Mouse (Mus musculus): ENCODE results near the gene Chrnb1. TPM values are rescaled to one million over a fixed set of nuclear protein-coding genes. Genes with fewer than 3 reads are reported as not detected.

The Chrnb1 gene
- polyA plus RNA-seq, 1 experiment from 2014 or later = not detected

- H3K79me2 ChIP-seq (ENCODE audit: inconsistent target) = peaks cover 82% of the 10 kb centered on the region
- WGBS (ENCODE audit: missing documents) = 27% methylated on average over 3 of the region's 3 CpGs
- no peak overlapping the region for H3K4me3 ChIP-seq (ENCODE audit: inconsistent target)
- no peaks in the 10 kb centered on the region for H3K36me3 ChIP-seq (ENCODE audit: inconsistent target)
- 0 out of 2 replicates have a peak overlapping the region, but pooled peaks have one; percentile 17 for H3K27ac ChIP-seq
These were observed 41.0 kb downstream of the Chrnb1 start for GRCm38 (mm10) chr11:69754701-69755100.

- H3K36me3 ChIP-seq (ENCODE audit: inconsistent target) = no peaks in the 10 kb centered on the region
- 67% methylated on average over 1 of the region's 5 CpGs for WGBS (ENCODE audit: missing documents)
- no peak overlapping the region for H3K4me3 ChIP-seq (ENCODE audit: inconsistent target)
- H3K79me2 ChIP-seq (ENCODE audit: inconsistent target) = peaks cover 86% of the 10 kb centered on the region
- peak overlapping the region; percentile 17; the same call in 1 of the 2 replicates for H3K27ac ChIP-seq
These were observed 41.5 kb downstream of the Chrnb1 start for GRCm38 (mm10) chr11:69754233-69754632.

- peaks cover 5% of the 10 kb centered on the region; the same call in 1 of the 2 replicates for H3K36me3 ChIP-seq (ENCODE audit: inconsistent target)
- peak overlapping the region; percentile 73 for H3K27ac ChIP-seq
- H3K4me3 ChIP-seq (ENCODE audit: inconsistent target) = no peak overlapping the region
- peaks cover 99% of the 10 kb centered on the region for H3K79me2 ChIP-seq (ENCODE audit: inconsistent target)
These were observed 43.1 kb downstream of the Chrnb1 start for GRCm38 (mm10) chr11:69752686-69753085.

- Histone ChIP-seq H3K27ac (peak overlapping the region; percentile 73), H3K36me3 (ENCODE audit: inconsistent target) (peaks cover 13% of the 10 kb centered on the region), H3K4me3 (ENCODE audit: inconsistent target) (no peak overlapping the region), H3K79me2 (ENCODE audit: inconsistent target) (peaks cover 89% of the 10 kb centered on the region)
- WGBS (ENCODE audit: missing documents) = 66% methylated on average over 3 of the region's 3 CpGs
These were observed 44.1 kb downstream of the Chrnb1 start for GRCm38 (mm10) chr11:69751635-69752034.

Other genes with a start within 250 kb of the Chrnb1 start
- gene Dnah2, start 246.8 kb downstream of the Chrnb1 start, polyA plus RNA-seq (2018) = 0.32 to 3.0 TPM (median 1.5 TPM) in 3 replicates
- 0.06 TPM in 1 of 3 replicates, not detected in the others for gene Efnb3, start 235.7 kb downstream of the Chrnb1 start, polyA plus RNA-seq (2018)
- 4.4 to 5.0 TPM (median 5.0 TPM) in 3 replicates for gene Wrap53, start 215.7 kb downstream of the Chrnb1 start, polyA plus RNA-seq (2018)
- gene Trp53, start 215.6 kb downstream of the Chrnb1 start, polyA plus RNA-seq (2018) = 32.6 to 59.9 TPM (median 52.5 TPM) in 3 replicates
- not detected in 3 replicates for gene Atp1b2, start 190.0 kb downstream of the Chrnb1 start, polyA plus RNA-seq (2018)
- not detected in 3 replicates for gene Shbg, start 178.0 kb downstream of the Chrnb1 start, polyA plus RNA-seq (2018)
- gene Sat2, start 173.9 kb downstream of the Chrnb1 start, polyA plus RNA-seq (2018) = 1.6 to 2.2 TPM (median 1.6 TPM) in 3 replicates
- gene Fxr2, start 163.0 kb downstream of the Chrnb1 start, polyA plus RNA-seq (2018) = 36.0 to 36.7 TPM (median 36.3 TPM) in 3 replicates
- 0.46 TPM in 1 of 3 replicates, not detected in the others for gene Sox15, start 140.6 kb downstream of the Chrnb1 start, polyA plus RNA-seq (2018)
- 81.7 to 90.9 TPM (median 89.2 TPM) in 3 replicates for gene Mpdu1, start 133.3 kb downstream of the Chrnb1 start, polyA plus RNA-seq (2018)
- gene Cd68, start 129.8 kb downstream of the Chrnb1 start, polyA plus RNA-seq (2018) = 3,562 to 8,261 TPM (median 3,776 TPM) in 3 replicates
- 683 to 1,306 TPM (median 693 TPM) in 3 replicates for gene Eif4a1, start 123.5 kb downstream of the Chrnb1 start, polyA plus RNA-seq (2018)
- gene Senp3, start 113.9 kb downstream of the Chrnb1 start, polyA plus RNA-seq (2018) = 57.8 to 99.6 TPM (median 77.5 TPM) in 3 replicates
- 16.4 to 43.4 TPM (median 40.3 TPM) in 3 replicates for gene Tnfsf13, start 110.2 kb downstream of the Chrnb1 start, polyA plus RNA-seq (2018)
- gene Tnfsf12, start 100.1 kb downstream of the Chrnb1 start, polyA plus RNA-seq (2018) = 89.2 to 140 TPM (median 130 TPM) in 3 replicates
- gene Tnfsfm13, start 99.8 kb downstream of the Chrnb1 start, polyA plus RNA-seq (2018) = 25.2 to 36.9 TPM (median 25.5 TPM) in 3 replicates
- gene Polr2a, start 37.3 kb downstream of the Chrnb1 start, polyA plus RNA-seq (2018) = 63.4 to 133 TPM (median 79.6 TPM) in 3 replicates
- gene Slc35g3, start 34.0 kb downstream of the Chrnb1 start, polyA plus RNA-seq (2018) = not detected in 3 replicates
- 11.6 to 17.8 TPM (median 12.0 TPM) in 3 replicates for gene Zbtb4, start 30.0 kb downstream of the Chrnb1 start, polyA plus RNA-seq (2018)
- 0.69 to 2.7 TPM (median 2.3 TPM) in 3 replicates for gene Fgf11, start 5.9 kb upstream of the Chrnb1 start, polyA plus RNA-seq (2018)
- gene Tmem102, start 9.7 kb upstream of the Chrnb1 start, polyA plus RNA-seq (2018) = not detected in 3 replicates
- gene Gm39566, start 19.4 kb upstream of the Chrnb1 start, polyA plus RNA-seq (2018) = not detected in 3 replicates
- not detected in 3 replicates for gene Spem2, start 22.5 kb upstream of the Chrnb1 start, polyA plus RNA-seq (2018)
- gene Spem1, start 26.2 kb upstream of the Chrnb1 start, polyA plus RNA-seq (2018) = not detected in 3 replicates
- 0.80 to 2.1 TPM (median 1.0 TPM) in 3 replicates for gene Nlgn2, start 41.8 kb upstream of the Chrnb1 start, polyA plus RNA-seq (2018)
- gene Tmem256, start 42.6 kb upstream of the Chrnb1 start, polyA plus RNA-seq (2018) = 71.2 to 302 TPM (median 269 TPM) in 3 replicates
- 23.8 to 38.1 TPM (median 36.6 TPM) in 3 replicates for gene Plscr3, start 50.4 kb upstream of the Chrnb1 start, polyA plus RNA-seq (2018)
- not detected in 3 replicates for gene Tnk1, start 62.8 kb upstream of the Chrnb1 start, polyA plus RNA-seq (2018)
- not detected in 3 replicates for gene Tmem95, start 82.1 kb upstream of the Chrnb1 start, polyA plus RNA-seq (2018)
- 4.3 to 5.6 TPM (median 5.5 TPM) in 3 replicates for gene Kctd11, start 85.5 kb upstream of the Chrnb1 start, polyA plus RNA-seq (2018)
- gene Acap1, start 99.6 kb upstream of the Chrnb1 start, polyA plus RNA-seq (2018) = 0.54 to 0.68 TPM (median 0.62 TPM) in 3 replicates
- not detected in 3 replicates for gene 2810408A11Rik, start 105.0 kb upstream of the Chrnb1 start, polyA plus RNA-seq (2018)
- 14.9 to 19.2 TPM (median 15.6 TPM) in 3 replicates for gene Neurl4, start 105.1 kb upstream of the Chrnb1 start, polyA plus RNA-seq (2018)
- gene Gps2, start 117.9 kb upstream of the Chrnb1 start, polyA plus RNA-seq (2018) = 48.3 to 74.1 TPM (median 49.3 TPM) in 3 replicates
- gene Eif5a, start 126.0 kb upstream of the Chrnb1 start, polyA plus RNA-seq (2018) = 339 to 874 TPM (median 348 TPM) in 3 replicates
- not detected in 3 replicates for gene Ybx2, start 139.9 kb upstream of the Chrnb1 start, polyA plus RNA-seq (2018)
- 0.13 to 0.50 TPM in 2 of 3 replicates, not detected in the other for gene Slc2a4, start 152.2 kb upstream of the Chrnb1 start, polyA plus RNA-seq (2018)
- gene Cldn7, start 168.8 kb upstream of the Chrnb1 start, polyA plus RNA-seq (2018) = not detected in 3 replicates
- gene Ctdnep1, start 185.2 kb upstream of the Chrnb1 start, polyA plus RNA-seq (2018) = 102 to 235 TPM (median 115 TPM) in 3 replicates
- gene Elp5, start 186.6 kb upstream of the Chrnb1 start, polyA plus RNA-seq (2018) = 29.9 to 51.5 TPM (median 43.1 TPM) in 3 replicates
- gene Gabarap, start 195.2 kb upstream of the Chrnb1 start, polyA plus RNA-seq (2018) = 791 to 1,264 TPM (median 1,032 TPM) in 3 replicates
- 62.4 to 122 TPM (median 77.3 TPM) in 3 replicates for gene Phf23, start 199.8 kb upstream of the Chrnb1 start, polyA plus RNA-seq (2018)
- gene Dvl2, start 204.7 kb upstream of the Chrnb1 start, polyA plus RNA-seq (2018) = 10.8 to 21.7 TPM (median 11.8 TPM) in 3 replicates
- gene Acadvl, start 219.5 kb upstream of the Chrnb1 start, polyA plus RNA-seq (2018) = 31.8 to 39.7 TPM (median 37.2 TPM) in 3 replicates
- gene Dlg4, start 221.0 kb upstream of the Chrnb1 start, polyA plus RNA-seq (2018) = 4.4 to 6.6 TPM (median 4.6 TPM) in 3 replicates

Data from macrophage (primary cell).